Mouse (Mus musculus) myocyte (in vitro differentiated cells): ENCODE data around the gene Alg9. TPM values are rescaled to one million over a fixed set of nuclear protein-coding genes. Genes with fewer than 3 reads are reported as not detected.

ENCODE experiments used
- H3K27me3 ChIP-seq: one replicate; pipeline ENCODE4 v1.6.1; 2011; ENCODE audit not compliant: control insufficient read depth, insufficient read depth, insufficient read length
- H3K36me3 ChIP-seq: one replicate; pipeline ENCODE4 v1.6.1; 2011; ENCODE audit not compliant: control insufficient read depth, insufficient read depth
- H3K4me2 ChIP-seq: one replicate; pipeline ENCODE4 v1.6.1; 2011; ENCODE audit warnings: low read depth, control low read depth
- H3K4me3 ChIP-seq: one replicate; pipeline ENCODE4 v1.5.1; 2011; ENCODE audit warnings: mild to moderate bottlenecking, control low read depth, moderate library complexity
- H3K79me2 ChIP-seq: one replicate; pipeline ENCODE4 v1.6.1; 2011; ENCODE audit not compliant: control insufficient read depth, insufficient read depth
- H3ac ChIP-seq: one replicate; pipeline ENCODE4 v1.6.1; 2011; ENCODE audit not compliant: control insufficient read depth, insufficient read length
- CEBPB ChIP-seq: IDR thresholded peaks from 2 replicates; pipeline ENCODE4 v1.6.1; 2011; ENCODE audit warnings: mild to moderate bottlenecking, moderate library complexity; ENCODE audit not compliant: poor library complexity, insufficient read depth, severe bottlenecking
- E2F4 ChIP-seq: IDR thresholded peaks from one replicate; pipeline ENCODE4 v1.6.1; 2011; ENCODE audit warnings: mild to moderate bottlenecking, control low read depth, moderate library complexity; ENCODE audit not compliant: insufficient read depth
- MAX ChIP-seq: IDR thresholded peaks from one replicate; pipeline ENCODE4 v1.6.1; 2011; ENCODE audit warnings: low read depth, mild to moderate bottlenecking, control low read depth
- MYOD1 ChIP-seq, 3 experiments: IDR thresholded peaks; one replicate each; pipeline ENCODE4 v1.6.1; 2011; ENCODE audit warnings: control low read depth in 2 of 3, low read depth in 2 of 3, mild to moderate bottlenecking in 2 of 3, moderate library complexity in 1 of 3; ENCODE audit not compliant: insufficient read length in 2 of 3, control insufficient read depth in 1 of 3
- MYOG ChIP-seq, 3 experiments: IDR thresholded peaks; one replicate each; pipeline ENCODE4 v1.6.1; 2011; ENCODE audit warnings: control low read depth in 2 of 3, low read depth in 2 of 3, mild to moderate bottlenecking in 2 of 3; ENCODE audit not compliant: insufficient read length in 2 of 3, control insufficient read depth in 1 of 3, insufficient read depth in 1 of 3
- POLR2A ChIP-seq: IDR thresholded peaks from one replicate; pipeline ENCODE4 v1.6.1; 2011; ENCODE audit warnings: low read depth, mild to moderate bottlenecking, control low read depth, moderate library complexity; ENCODE audit not compliant: insufficient read length
- POLR2AphosphoS2 ChIP-seq: IDR thresholded peaks from one replicate; pipeline ENCODE4 v1.6.1; 2011; ENCODE audit warnings: low read depth, control low read depth; ENCODE audit not compliant: insufficient read length
- REST ChIP-seq: IDR thresholded peaks from one replicate; pipeline ENCODE4 v1.6.1; 2011; ENCODE audit warnings: mild to moderate bottlenecking, control low read depth, moderate library complexity; ENCODE audit not compliant: insufficient read depth, insufficient read length
- SRF ChIP-seq: IDR thresholded peaks from one replicate; pipeline ENCODE4 v1.6.1; 2011; ENCODE audit warnings: low read depth; ENCODE audit not compliant: control insufficient read depth, insufficient read length
- TCF12 ChIP-seq: IDR thresholded peaks from one replicate; pipeline ENCODE4 v1.6.1; 2011; ENCODE audit warnings: mild to moderate bottlenecking, control low read depth; ENCODE audit not compliant: poor library complexity, insufficient read depth, severe bottlenecking
- TCF3 ChIP-seq: IDR thresholded peaks from one replicate; pipeline ENCODE4 v1.6.1; 2011; ENCODE audit warnings: low read depth, control low read depth; ENCODE audit not compliant: insufficient read length
- USF1 ChIP-seq: IDR thresholded peaks from one replicate; pipeline ENCODE4 v1.6.1; 2011; ENCODE audit warnings: low read depth, mild to moderate bottlenecking, control low read depth, moderate library complexity
- polyA plus RNA-seq: library from polyadenylated mRNA; unstranded; fragments of >200 nt; fragmentation: generic; extraction: Trizol; gene quantifications from one replicate; pipeline ENCODE4 v1.2.1, GENCODE M21; 2012; ENCODE audit warnings: missing spikeins

Gene Alg9
- polyA plus RNA-seq, 1 experiment, result 22.5 TPM

GRCm38 (mm10) chr9:50782155-50782554 lies 7.3 kb downstream of the Alg9 start:
- Histone ChIP-seq H3K79me2 (no peaks in the 10 kb centered on the region), H3K36me3 (peaks cover 9% of the 10 kb centered on the region), H3K4me3 (no peak overlapping the region), H3ac (no peak overlapping the region), H3K4me2 (no peak overlapping the region), H3K27me3 (no peaks in the 10 kb centered on the region)
- no peak for TF ChIP-seq REST
- TF ChIP-seq TCF3, result no peak
- TF ChIP-seq MYOD1 (IDR thresholded peaks at IDR 0.05; ENCODE audit: control insufficient read depth in 1 of 3, insufficient read length in 2 of 3, low read depth in 2 of 3), result no peak
- TF ChIP-seq SRF, result no peak
- TF ChIP-seq E2F4, result no peak
- TF ChIP-seq MYOG (IDR thresholded peaks at IDR 0.05; ENCODE audit: control insufficient read depth in 1 of 3, insufficient read depth in 1 of 3, insufficient read length in 2 of 3, low read depth in 2 of 3), result no peak
- TF ChIP-seq TCF12, result no peak

GRCm38 (mm10) chr9:50795266-50795665 lies 20.4 kb downstream of the Alg9 start:
- TF ChIP-seq POLR2AphosphoS2 (no peak), SRF (no peak), E2F4 (no peak), MYOG (IDR thresholded peaks at IDR 0.05; ENCODE audit: control insufficient read depth in 1 of 3, insufficient read depth in 1 of 3, insufficient read length in 2 of 3, low read depth in 2 of 3) (no peak), TCF12 (no peak), MYOD1 (IDR thresholded peaks at IDR 0.05; ENCODE audit: control insufficient read depth in 1 of 3, insufficient read length in 2 of 3, low read depth in 2 of 3) (no peak), USF1 (no peak), POLR2A (no peak), MAX (no peak)
- peaks cover 10% of the 10 kb centered on the region for H3K36me3 ChIP-seq

GRCm38 (mm10) chr9:50796776-50797175 lies 22.0 kb downstream of the Alg9 start:
- Histone ChIP-seq H3K36me3 (peaks cover 14% of the 10 kb centered on the region), H3K4me3 (no peak overlapping the region), H3K4me2 (no peak overlapping the region), H3K79me2 (no peaks in the 10 kb centered on the region), H3K27me3 (no peaks in the 10 kb centered on the region), H3ac (no peak overlapping the region)
- TF ChIP-seq MYOD1 (IDR thresholded peaks at IDR 0.05; ENCODE audit: control insufficient read depth in 1 of 3, insufficient read length in 2 of 3, low read depth in 2 of 3) (no peak), TCF3 (no peak), CEBPB (no peak), MAX (no peak), POLR2A (no peak), USF1 (no peak), SRF (no peak), E2F4 (no peak), POLR2AphosphoS2 (no peak), MYOG (IDR thresholded peaks at IDR 0.05; ENCODE audit: control insufficient read depth in 1 of 3, insufficient read depth in 1 of 3, insufficient read length in 2 of 3, low read depth in 2 of 3) (no peak), TCF12 (no peak), REST (no peak)

More at GRCm38 (mm10) chr9:50795266-50795665, 20.4 kb downstream of the Alg9 start:
- Histone ChIP-seq H3ac (no peak overlapping the region), H3K4me2 (no peak overlapping the region), H3K79me2 (no peaks in the 10 kb centered on the region), H3K27me3 (no peaks in the 10 kb centered on the region), H3K4me3 (no peak overlapping the region)

GRCm38 (mm10) chr9:50797641-50798040 lies 22.8 kb downstream of the Alg9 start:
- H3K36me3 ChIP-seq, result peaks cover 10% of the 10 kb centered on the region
- TF ChIP-seq SRF (no peak), MYOG (IDR thresholded peaks at IDR 0.05; ENCODE audit: control insufficient read depth in 1 of 3, insufficient read depth in 1 of 3, insufficient read length in 2 of 3, low read depth in 2 of 3) (no peak), MYOD1 (IDR thresholded peaks at IDR 0.05; ENCODE audit: control insufficient read depth in 1 of 3, insufficient read length in 2 of 3, low read depth in 2 of 3) (no peak), POLR2AphosphoS2 (no peak), MAX (no peak), USF1 (no peak), TCF12 (no peak), CEBPB (no peak), E2F4 (no peak), REST (no peak), POLR2A (no peak), TCF3 (no peak)
- no peaks in the 10 kb centered on the region for H3K79me2 ChIP-seq
- H3K4me2 ChIP-seq, result no peak overlapping the region
- no peak overlapping the region for H3K4me3 ChIP-seq
- H3K27me3 ChIP-seq, result no peaks in the 10 kb centered on the region
- no peak overlapping the region for H3ac ChIP-seq

- Histone ChIP-seq H3K79me2 (no peaks in the 10 kb centered on the region), H3K27me3 (no peaks in the 10 kb centered on the region), H3K4me3 (no peak overlapping the region), H3ac (no peak overlapping the region), H3K36me3 (peaks cover 8% of the 10 kb centered on the region), H3K4me2 (no peak overlapping the region)
- no peak for TF ChIP-seq REST
Measured at GRCm38 (mm10) chr9:50798368-50798767, 23.5 kb downstream of the Alg9 start.
